Mouse (Mus musculus) layer of hippocampus, adult 9-10 months (tissue): Measurements from ENCODE around the gene Abhd2.

Experiments
- DNase-seq: peaks from one replicate; pipeline ENCODE4 v3.0.0; 2022; ENCODE audit warnings: low spot score

Abhd2 gene

DNA sequence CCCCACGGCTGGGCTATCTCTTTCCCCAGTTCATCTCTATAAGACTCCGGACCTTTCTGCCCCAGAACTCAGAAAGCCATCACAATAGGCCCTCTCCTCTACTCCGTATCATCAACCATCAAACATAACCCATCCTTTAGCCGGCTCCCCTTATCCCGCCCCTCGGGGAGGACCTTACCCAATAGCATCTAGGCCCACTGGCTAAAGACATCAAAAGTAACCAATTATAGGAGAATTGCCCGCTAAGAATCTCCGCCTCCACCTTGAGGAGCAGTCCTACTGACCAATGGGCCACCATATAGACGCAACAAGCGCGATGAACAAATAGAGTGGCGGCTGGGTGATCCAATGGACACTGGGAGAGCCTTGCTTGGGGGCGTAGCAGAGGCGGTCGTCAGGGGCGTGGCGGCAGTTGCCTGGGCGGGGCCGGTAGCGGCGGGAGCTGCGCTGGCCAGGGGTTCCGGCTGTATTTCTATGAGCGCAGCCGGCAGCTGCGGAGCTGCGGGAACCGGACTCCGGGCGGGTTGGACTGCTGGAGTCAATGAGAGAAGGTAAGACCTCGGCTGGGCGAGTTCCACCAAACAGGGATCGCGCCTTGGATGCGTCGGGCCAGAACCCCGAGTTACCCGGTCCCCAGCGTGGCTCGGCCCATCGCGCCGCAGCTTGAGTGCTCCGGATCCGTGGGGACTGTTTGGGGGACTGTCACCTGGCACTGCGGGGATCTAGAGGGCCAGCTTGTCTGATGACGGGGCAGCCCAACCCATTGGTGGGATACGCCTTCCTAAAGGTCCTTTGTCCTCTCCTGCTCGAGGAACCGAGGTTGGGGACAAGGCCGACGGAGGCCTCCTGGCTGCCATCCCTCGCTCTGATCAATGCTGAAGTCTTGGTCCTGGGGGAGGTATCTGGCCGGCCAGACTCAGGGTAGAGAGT, at the start of gene Abhd2:
TSS of gene Abhd2 (plus strand) at position 411 of the 930 bp plus-strand sequence.
- peak; percentile 100 for DNase-seq

DNA sequence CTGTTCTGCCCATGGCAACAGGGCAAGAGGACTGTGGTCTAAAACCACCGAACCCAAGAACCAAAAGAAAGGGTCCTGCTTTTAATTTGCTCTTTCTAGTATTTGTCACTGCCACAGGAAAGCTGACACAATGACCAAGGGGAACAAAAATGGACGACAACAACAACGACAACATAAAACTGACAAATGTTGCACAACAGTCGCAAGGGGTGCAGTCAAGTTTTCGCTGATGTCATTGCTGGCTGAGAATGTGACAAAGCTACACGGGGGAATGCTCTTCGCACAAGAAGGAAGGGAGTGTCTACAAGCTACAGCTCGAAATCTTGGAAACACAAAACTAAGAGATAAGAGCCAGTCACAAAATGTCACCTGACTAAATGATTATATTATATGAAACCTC, 47.5 kb upstream of the Abhd2 start:
- no peak for DNase-seq

DNA sequence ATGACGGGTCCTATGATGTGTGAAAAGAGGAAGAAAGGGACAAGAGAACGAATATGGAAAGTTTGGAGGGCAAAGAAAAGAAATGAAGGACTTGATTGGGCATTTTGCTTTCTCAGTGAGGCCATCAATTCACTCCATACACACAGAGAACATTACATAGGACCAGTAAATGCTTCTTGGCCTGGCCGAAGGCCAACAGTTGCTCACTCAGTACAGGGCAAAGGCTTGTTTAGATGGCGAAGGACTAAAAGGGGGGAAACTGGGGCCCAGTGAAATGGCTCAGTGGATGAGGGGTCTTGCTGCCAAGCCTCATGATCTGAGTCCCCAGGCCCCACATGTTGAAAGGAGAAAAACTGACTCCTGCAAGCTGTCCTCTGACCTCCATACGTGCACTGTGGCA, 46.8 kb upstream of the Abhd2 start:
- no peak for DNase-seq

GRCm38 (mm10) chr7:79226834-79227486, 46.0 kb upstream of the Abhd2 start:
- DNase-seq: no peak

GRCm38 (mm10) chr7:79228471-79228870, 44.5 kb upstream of the Abhd2 start:
- DNase-seq: peak; percentile 63

- no peak for DNase-seq
Observed at GRCm38 (mm10) chr7:79231577-79231976, 41.4 kb upstream of the Abhd2 start.

DNA sequence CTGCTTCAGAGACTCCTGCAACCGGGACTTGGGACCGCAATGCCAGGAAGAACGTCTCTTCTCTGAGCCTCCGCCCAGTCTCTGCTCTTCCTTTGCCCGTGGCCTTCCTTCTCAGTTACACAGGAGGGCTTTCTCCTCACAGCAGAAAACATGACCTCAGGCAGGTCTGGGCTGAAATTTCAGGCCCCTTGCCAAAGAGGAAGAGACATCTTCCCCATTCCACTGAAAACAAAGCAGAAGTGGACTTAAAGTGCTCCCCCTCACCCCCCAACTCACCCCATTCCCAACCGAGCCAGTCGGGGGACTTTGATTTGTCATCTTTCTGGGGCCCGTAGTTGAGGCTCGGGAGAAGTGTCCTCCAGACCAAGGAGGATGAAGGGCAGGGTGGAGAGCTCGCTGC, 41.0 kb upstream of the Abhd2 start:
- DNase-seq: no peak

DNA sequence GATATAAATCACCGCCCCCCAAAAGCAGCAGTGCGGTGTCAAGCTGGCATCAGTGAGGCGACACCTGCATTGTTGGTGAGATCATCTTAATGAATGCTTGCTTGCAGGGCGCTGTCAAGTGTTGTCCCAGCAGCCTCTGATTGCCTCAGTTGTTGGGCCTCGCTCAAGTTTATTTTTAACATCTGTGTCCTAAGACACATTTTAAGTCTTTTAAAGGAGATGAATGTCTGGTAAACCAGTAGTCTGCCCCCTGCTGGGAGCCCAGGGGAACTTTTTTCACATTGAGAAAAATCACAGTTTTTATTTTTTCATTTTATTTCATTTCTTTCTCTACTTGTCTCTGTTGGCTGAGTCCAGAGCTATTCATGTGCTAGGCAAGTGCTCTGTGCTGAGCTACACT, 34.3 kb upstream of the Abhd2 start:
- DNase-seq: no peak

DNA sequence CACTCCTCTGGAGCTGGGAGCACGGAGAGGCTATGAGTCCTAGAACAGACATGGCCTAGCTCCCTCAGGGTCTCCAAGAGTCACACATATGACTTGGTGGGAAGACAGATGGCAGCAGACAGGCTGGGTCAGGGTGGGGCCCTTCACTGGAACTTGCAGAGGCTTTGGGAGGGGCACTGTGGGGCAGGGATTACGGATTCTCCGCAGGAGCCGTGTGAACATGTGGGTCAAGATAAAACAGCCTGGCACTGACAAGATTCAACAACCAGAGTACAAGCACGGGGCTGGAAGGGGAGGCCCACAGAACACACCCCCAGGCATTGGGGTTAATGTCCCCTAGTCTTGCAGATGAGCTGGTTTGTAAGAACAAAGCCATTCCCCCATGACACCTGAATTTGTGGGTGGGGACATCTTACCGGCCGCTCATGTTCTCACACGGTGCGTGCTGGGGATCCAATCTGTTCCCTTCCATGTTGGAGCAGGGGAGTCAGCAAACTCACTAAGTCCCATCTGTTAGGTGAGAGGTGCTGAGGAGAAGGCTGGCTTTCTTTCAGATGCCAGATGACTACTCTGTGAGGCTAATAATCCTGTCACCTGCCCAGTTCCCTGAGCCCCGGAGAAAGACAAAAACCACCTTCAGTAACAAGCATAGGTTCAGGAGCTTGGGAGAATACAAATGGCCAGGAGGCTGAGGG, 30.9 kb upstream of the Abhd2 start:
- no peak for DNase-seq

- DNase-seq: no peak
Observed at GRCm38 (mm10) chr7:79243236-79243635, 29.8 kb upstream of the Abhd2 start.

DNA sequence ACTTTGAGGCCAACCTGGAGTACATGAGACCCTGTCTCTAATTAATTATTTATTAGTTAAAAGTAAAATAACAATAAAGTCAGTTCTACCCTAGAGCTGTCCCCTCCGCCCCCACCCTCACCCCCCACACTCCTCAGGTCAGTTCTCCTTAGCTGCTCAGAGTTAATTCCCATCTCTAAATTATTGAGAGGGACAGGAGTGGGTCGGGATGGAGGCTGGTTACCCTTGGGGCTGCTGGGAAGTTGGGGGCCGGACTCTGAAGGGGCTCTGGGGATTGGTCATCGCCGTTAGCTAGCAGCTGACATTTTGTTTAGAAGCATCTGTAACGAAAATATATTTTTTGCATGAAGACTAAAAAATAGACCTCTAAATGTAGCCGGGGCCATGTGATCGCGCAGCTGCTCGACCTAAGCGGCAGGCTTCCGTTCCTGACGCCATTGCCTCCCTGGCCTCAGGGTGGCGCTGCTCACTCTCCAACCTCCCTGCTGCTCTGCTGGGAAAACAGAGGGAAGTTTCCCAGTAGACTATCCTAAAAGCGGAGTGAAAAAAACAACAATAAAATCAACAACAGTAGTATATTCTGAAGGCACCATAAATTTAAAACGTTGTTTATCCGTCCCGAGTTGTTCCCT, 26.8 kb upstream of the Abhd2 start:
- peak; percentile 44 for DNase-seq

- no peak for DNase-seq
Observed at GRCm38 (mm10) chr7:79247408-79247807, 25.6 kb upstream of the Abhd2 start.

- DNase-seq: no peak
Observed at GRCm38 (mm10) chr7:79247881-79248389, 25.1 kb upstream of the Abhd2 start.

DNA sequence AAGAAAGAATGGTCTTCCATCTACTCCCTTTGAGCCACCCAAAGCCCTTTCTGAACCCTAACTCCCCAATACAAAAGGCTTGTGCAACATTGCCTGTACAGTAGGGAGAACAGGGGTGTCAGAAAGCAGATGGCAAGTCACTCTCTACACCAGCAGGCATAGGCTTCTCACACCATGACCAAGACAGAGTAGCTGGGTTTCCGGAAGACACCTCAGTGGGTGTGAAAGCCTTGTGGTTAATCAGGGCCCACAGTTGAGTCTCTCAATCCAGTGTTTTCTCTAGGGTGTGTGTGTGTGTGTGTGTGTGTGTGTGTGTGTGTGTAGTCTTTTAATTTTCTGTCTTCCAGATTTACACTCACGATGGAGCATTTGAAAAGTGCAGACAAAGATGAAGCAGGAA, 23.4 kb upstream of the Abhd2 start:
- DNase-seq: no peak

DNA sequence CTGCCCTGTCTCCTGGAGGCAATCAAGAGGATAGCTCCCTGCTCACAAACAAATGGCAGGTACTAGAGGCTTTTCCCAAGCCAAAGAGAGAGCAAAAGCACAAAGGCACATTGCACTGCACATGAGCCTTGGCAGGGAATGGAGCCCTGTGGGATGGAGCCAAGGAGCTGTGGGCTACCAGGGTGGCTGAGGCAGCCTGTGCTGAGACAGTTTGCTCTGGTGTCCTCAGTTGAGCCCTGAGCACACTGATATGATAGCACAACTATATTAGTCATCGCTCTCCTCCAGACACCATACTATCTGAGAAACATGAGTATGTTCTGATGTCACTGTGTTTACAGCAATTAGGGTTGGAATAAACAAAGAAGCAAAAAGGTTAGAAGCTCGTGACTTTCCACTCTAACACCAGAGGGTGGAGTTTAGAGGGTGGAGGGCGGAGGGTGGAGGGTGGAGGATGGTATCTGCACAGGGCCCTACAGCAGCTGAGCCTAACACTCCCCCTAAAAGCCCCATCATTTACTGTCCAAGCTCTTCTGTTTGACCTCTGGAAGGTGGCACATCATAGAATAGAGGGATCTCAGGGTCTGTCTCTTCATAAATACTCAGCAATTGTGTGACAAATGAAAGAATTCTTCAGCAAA, 18.6 kb upstream of the Abhd2 start:
- DNase-seq: no peak

DNA sequence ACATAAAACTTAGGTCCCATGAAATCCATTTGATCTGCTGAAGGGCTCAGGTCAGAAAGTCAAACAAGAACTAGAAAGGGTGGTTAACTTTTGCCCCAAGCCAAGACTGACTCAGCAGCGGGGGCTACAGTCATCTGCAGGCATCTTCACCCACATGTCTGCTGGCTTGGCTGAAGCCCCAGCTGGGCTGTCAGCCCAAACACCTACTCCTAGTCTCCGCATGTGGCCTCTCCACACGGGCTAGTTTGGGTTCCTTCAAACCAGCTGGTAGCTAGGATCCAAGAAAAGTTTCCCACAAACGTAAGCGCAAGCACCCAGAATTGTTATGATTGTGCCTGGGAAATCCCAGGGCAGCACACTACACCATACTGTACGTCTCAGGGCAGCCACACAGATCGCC, 17.6 kb upstream of the Abhd2 start:
- DNase-seq: no peak

DNA sequence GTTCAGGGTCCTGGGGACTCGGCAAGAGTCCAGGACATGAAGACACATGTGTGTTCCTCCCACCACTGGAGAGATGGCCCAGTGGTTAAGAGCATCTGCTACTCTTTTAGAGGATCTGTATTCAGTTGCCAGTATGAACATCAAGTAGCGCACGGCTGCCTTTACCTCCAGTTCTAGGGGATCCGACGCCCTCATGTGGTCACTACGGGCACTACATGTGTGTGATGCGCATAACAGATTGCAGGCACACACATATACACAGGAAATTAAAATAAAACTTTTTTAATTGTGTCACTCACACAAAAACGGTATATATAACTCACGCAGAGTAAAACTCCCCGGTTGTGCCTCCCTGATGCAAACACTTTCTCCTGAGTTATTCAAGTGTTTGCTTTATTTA, 17.2 kb upstream of the Abhd2 start:
- no peak for DNase-seq

GRCm38 (mm10) chr7:79256716-79257115, 16.3 kb upstream of the Abhd2 start:
- no peak for DNase-seq

DNA sequence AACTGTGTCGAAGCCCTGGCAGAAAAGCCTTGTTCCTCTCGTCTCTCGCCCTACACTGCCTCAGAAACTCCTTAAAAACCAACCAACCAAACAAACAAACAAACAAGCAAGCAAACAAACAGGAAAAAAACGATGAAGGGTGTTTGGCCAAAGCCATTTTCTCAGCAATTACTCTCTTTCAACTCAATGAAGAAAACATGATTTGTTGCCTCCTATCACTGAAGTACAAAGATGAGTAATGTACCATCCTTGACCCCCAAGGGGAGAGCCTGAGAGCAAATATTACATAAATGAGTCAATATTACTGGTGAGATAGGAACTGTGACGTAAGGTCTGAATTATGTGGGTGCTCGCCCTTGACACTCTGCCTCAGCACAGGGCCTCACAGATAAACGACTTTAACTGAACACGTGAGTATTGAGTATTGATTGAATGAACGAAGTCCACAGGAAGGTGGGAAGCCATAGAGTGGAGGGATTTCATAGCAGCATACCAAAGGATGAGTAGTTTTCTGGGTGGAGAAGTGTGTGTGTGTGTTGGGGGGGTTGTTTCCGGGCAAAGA, 13.9 kb upstream of the Abhd2 start:
- no peak for DNase-seq

DNA sequence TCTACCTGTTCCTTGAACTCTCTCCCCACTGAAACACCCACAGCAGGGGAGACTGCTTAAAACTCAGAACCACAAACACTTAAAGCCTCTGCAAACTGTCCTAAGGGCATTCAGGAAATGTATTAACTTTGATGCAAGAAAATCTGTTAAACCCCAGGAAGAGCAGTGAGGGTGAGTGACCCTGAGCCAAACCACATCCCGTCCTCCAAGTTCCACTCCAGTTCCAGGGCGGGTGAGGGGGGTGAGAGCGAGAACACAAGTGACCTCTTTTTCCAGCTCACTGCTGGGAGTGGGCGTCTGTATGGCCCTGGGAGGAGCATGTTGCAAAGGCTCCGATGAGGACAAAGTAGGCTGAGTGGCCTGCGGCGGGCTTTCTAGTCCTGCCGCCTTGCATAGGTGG, 10.5 kb upstream of the Abhd2 start:
- DNase-seq: no peak

- DNase-seq: no peak
Observed at GRCm38 (mm10) chr7:79263776-79264175, 9.2 kb upstream of the Abhd2 start.
